7 mouse cellular contexts compared by ENCODE assay signal in the genomic region with DNA sequence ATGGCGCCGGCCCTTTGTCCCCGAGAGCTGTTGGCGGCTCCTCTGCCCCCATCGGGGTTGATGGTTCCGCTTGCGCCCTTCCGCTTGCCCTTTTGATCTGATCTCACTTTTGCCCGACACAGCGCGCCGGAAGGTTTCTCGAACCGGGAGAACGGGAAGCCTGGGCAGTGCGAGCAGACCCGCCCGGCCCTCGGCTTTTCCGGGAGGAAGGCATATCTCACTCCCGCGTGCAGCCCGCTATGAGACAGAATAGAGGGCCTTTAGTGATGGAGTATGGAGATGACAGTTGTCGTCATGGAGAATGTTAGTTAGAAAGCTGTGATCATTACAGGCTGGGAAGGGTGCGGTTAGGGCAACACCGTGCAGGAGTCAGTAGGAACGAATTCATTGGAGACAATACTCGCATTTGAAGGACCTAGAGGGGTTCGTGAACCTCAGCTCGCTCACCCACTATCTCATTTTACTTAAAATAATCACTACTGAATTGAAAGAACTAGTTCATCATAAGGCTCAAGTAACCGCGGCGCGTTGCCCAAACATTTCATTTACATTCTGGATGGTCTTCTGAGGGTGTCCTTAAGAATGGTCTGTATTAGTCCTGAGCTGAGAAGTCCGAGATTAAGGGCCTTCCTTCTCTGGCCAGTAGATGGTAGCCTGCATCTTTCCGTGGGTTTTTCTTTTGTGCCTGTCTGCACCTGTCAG.
DNase-seq lines count a peak whose midpoint lies in the region; ATAC-seq and TF ChIP-seq lines count a peak whose summit lies in the region.

No protein-coding gene starts in this region.

- peak overlapping the region; percentile 99 for H3K27ac ChIP-seq in lung, embryonic 15.5 days
- H3K27ac ChIP-seq in liver, embryonic 11.5 days (ENCODE audit: low read depth, low read length), result peak overlapping the region; percentile 99

- no peaks in the 10 kb centered on the region for H3K27me3 ChIP-seq in lung, embryonic 15.5 days
- no peaks in the 10 kb centered on the region for H3K27me3 ChIP-seq in liver, embryonic 11.5 days (replicated peaks; ENCODE audit: control insufficient read depth, insufficient read depth, low read length)

- peak; percentile 40; the same call in 1 of the 2 replicates for TF ChIP-seq CTCF in brain, embryonic 14.5 days (IDR thresholded peaks at IDR 0.05; ENCODE audit: borderline replicate concordance, extremely low read depth, insufficient read depth, insufficient read length)

- H3K4me2 ChIP-seq in lung, embryonic 15.5 days, result peak overlapping the region; percentile 61
- H3K4me2 ChIP-seq in liver, embryonic 11.5 days, result peak overlapping the region; percentile 75

- peak; percentile 63 for ATAC-seq in lung, embryonic 15.5 days (ENCODE audit: borderline replicate concordance, extremely low read depth, low FRiP score, low TSS enrichment)
- ATAC-seq in erythroblast, adult 5-6 weeks (replicated peaks; ENCODE audit: low FRiP score, poor library complexity, severe bottlenecking), result peak; percentile 58
- peak; percentile 66 for ATAC-seq in liver, embryonic 11.5 days (replicated peaks; ENCODE audit: low FRiP score)

- H3K9me3 ChIP-seq in lung, embryonic 15.5 days, result no peaks in the 10 kb centered on the region
- H3K9me3 ChIP-seq in liver, embryonic 11.5 days (ENCODE audit: control insufficient read depth, low read length), result no peaks in the 10 kb centered on the region

- peak overlapping the region; percentile 87 for H3K9ac ChIP-seq in lung, embryonic 15.5 days
- H3K9ac ChIP-seq in liver, embryonic 11.5 days (ENCODE audit: low read depth, low read length), result peak overlapping the region; percentile 86

- H3K4me3 ChIP-seq in lung, embryonic 15.5 days, result peak overlapping the region; percentile 60
- H3K4me3 ChIP-seq in liver, embryonic 11.5 days (ENCODE audit: low read depth, low read length), result peak overlapping the region; percentile 81

- H3K36me3 ChIP-seq in lung, embryonic 15.5 days, result 0 out of 2 replicates have a peak, but pooled peaks cover 9% of the 10 kb centered on the region
- H3K36me3 ChIP-seq in liver, embryonic 11.5 days (ENCODE audit: control insufficient read depth, insufficient read depth, low read length), result no peaks in the 10 kb centered on the region

- H3K4me1 ChIP-seq in lung, embryonic 15.5 days, result peaks cover 15% of the 10 kb centered on the region
- no peaks in the 10 kb centered on the region for H3K4me1 ChIP-seq in liver, embryonic 11.5 days (replicated peaks; ENCODE audit: control insufficient read depth, insufficient read depth, low read length)

- TF ChIP-seq POLR2A in brain, embryonic 14.5 days (IDR thresholded peaks at IDR 0.05; ENCODE audit: borderline replicate concordance, extremely low read depth, insufficient read depth, insufficient read length, poor library complexity, severe bottlenecking), result no peak

- DNase-seq in lung, postnatal 4 days, result no peak
- DNase-seq in brain, embryonic 14.5 days (ENCODE audit: low read depth), result peak; percentile 78
- no peak for DNase-seq in liver, embryonic 11.5 days (ENCODE audit: low spot score)
- DNase-seq in right cerebral cortex, postnatal 4 days, result peak; percentile 32
- DNase-seq in urinary bladder, postnatal 4 days (ENCODE audit: low spot score in 2 of 2), result no peak

- WGBS in lung, embryonic 15.5 days, result under 1% methylated on average over 36 of the region's 36 CpGs
- under 1% methylated on average over 36 of the region's 36 CpGs for WGBS in liver, embryonic 11.5 days

Comparison
In these comparisons a context has a peak if more than half of its experiments do, and no peak if none do; other contexts are left out.
1. DNase-seq: peak in brain, embryonic 14.5 days (single experiment) and right cerebral cortex, postnatal 4 days (single experiment); none in lung, postnatal 4 days (0 of 2), liver, embryonic 11.5 days (single experiment) and urinary bladder, postnatal 4 days (0 of 2).
2. Peak in every context shown above with its lines, with median percentiles within 50 percentile points of each other: ATAC-seq.